Mouse (Mus musculus) myocyte (in vitro differentiated cells): ENCODE measurements around the gene Cda. TPM values are rescaled to one million over a fixed set of nuclear protein-coding genes. Genes with fewer than 3 reads are reported as not detected.
A peak's percentile ranks its signal among the peaks of the same experiment; 100 is the strongest.

Experiments
- H3K27me3 ChIP-seq: one replicate; pipeline ENCODE4 v1.6.1; 2011; ENCODE audit not compliant: control insufficient read depth, insufficient read depth, insufficient read length
- H3K36me3 ChIP-seq: one replicate; pipeline ENCODE4 v1.6.1; 2011; ENCODE audit not compliant: control insufficient read depth, insufficient read depth
- H3K4me2 ChIP-seq: one replicate; pipeline ENCODE4 v1.6.1; 2011; ENCODE audit warnings: low read depth, control low read depth
- H3K4me3 ChIP-seq: one replicate; pipeline ENCODE4 v1.5.1; 2011; ENCODE audit warnings: mild to moderate bottlenecking, control low read depth, moderate library complexity
- H3K79me2 ChIP-seq: one replicate; pipeline ENCODE4 v1.6.1; 2011; ENCODE audit not compliant: control insufficient read depth, insufficient read depth
- H3ac ChIP-seq: one replicate; pipeline ENCODE4 v1.6.1; 2011; ENCODE audit not compliant: control insufficient read depth, insufficient read length
- CEBPB ChIP-seq: IDR thresholded peaks from 2 replicates; pipeline ENCODE4 v1.6.1; 2011; ENCODE audit warnings: mild to moderate bottlenecking, moderate library complexity; ENCODE audit not compliant: poor library complexity, insufficient read depth, severe bottlenecking
- E2F4 ChIP-seq: IDR thresholded peaks from one replicate; pipeline ENCODE4 v1.6.1; 2011; ENCODE audit warnings: mild to moderate bottlenecking, control low read depth, moderate library complexity; ENCODE audit not compliant: insufficient read depth
- MAX ChIP-seq: IDR thresholded peaks from one replicate; pipeline ENCODE4 v1.6.1; 2011; ENCODE audit warnings: low read depth, mild to moderate bottlenecking, control low read depth
- MYOD1 ChIP-seq, 3 experiments: IDR thresholded peaks; one replicate each; pipeline ENCODE4 v1.6.1; 2011; ENCODE audit warnings: control low read depth in 2 of 3, low read depth in 2 of 3, mild to moderate bottlenecking in 2 of 3, moderate library complexity in 1 of 3; ENCODE audit not compliant: insufficient read length in 2 of 3, control insufficient read depth in 1 of 3
- MYOG ChIP-seq, 3 experiments: IDR thresholded peaks; one replicate each; pipeline ENCODE4 v1.6.1; 2011; ENCODE audit warnings: control low read depth in 2 of 3, low read depth in 2 of 3, mild to moderate bottlenecking in 2 of 3; ENCODE audit not compliant: insufficient read length in 2 of 3, control insufficient read depth in 1 of 3, insufficient read depth in 1 of 3
- POLR2A ChIP-seq: IDR thresholded peaks from one replicate; pipeline ENCODE4 v1.6.1; 2011; ENCODE audit warnings: low read depth, mild to moderate bottlenecking, control low read depth, moderate library complexity; ENCODE audit not compliant: insufficient read length
- POLR2AphosphoS2 ChIP-seq: IDR thresholded peaks from one replicate; pipeline ENCODE4 v1.6.1; 2011; ENCODE audit warnings: low read depth, control low read depth; ENCODE audit not compliant: insufficient read length
- REST ChIP-seq: IDR thresholded peaks from one replicate; pipeline ENCODE4 v1.6.1; 2011; ENCODE audit warnings: mild to moderate bottlenecking, control low read depth, moderate library complexity; ENCODE audit not compliant: insufficient read depth, insufficient read length
- SRF ChIP-seq: IDR thresholded peaks from one replicate; pipeline ENCODE4 v1.6.1; 2011; ENCODE audit warnings: low read depth; ENCODE audit not compliant: control insufficient read depth, insufficient read length
- TCF12 ChIP-seq: IDR thresholded peaks from one replicate; pipeline ENCODE4 v1.6.1; 2011; ENCODE audit warnings: mild to moderate bottlenecking, control low read depth; ENCODE audit not compliant: poor library complexity, insufficient read depth, severe bottlenecking
- TCF3 ChIP-seq: IDR thresholded peaks from one replicate; pipeline ENCODE4 v1.6.1; 2011; ENCODE audit warnings: low read depth, control low read depth; ENCODE audit not compliant: insufficient read length
- USF1 ChIP-seq: IDR thresholded peaks from one replicate; pipeline ENCODE4 v1.6.1; 2011; ENCODE audit warnings: low read depth, mild to moderate bottlenecking, control low read depth, moderate library complexity
- polyA plus RNA-seq: library from polyadenylated mRNA; unstranded; fragments of >200 nt; fragmentation: generic; extraction: Trizol; gene quantifications from one replicate; pipeline ENCODE4 v1.2.1, GENCODE M21; 2012; ENCODE audit warnings: missing spikeins

The Cda gene
- polyA plus RNA-seq, 1 experiment = 6.0 TPM

GRCm38 (mm10) chr4:138351821-138352220 lies 16.0 kb downstream of the Cda start:
- Histone ChIP-seq H3K36me3 (no peaks in the 10 kb centered on the region), H3K27me3 (no peaks in the 10 kb centered on the region), H3ac (no peak overlapping the region), H3K4me2 (no peak overlapping the region), H3K79me2 (no peaks in the 10 kb centered on the region), H3K4me3 (no peak overlapping the region)
- TF ChIP-seq POLR2A = no peak
- no peak for TF ChIP-seq TCF12
- no peak for TF ChIP-seq USF1
- TF ChIP-seq SRF = no peak
- no peak for TF ChIP-seq MAX
- no peak for TF ChIP-seq MYOG (IDR thresholded peaks at IDR 0.05; ENCODE audit: control insufficient read depth in 1 of 3, insufficient read depth in 1 of 3, insufficient read length in 2 of 3, low read depth in 2 of 3)
- TF ChIP-seq POLR2AphosphoS2 = no peak
- TF ChIP-seq E2F4 = no peak
- no peak for TF ChIP-seq CEBPB
- no peak for TF ChIP-seq REST
- TF ChIP-seq TCF3 = no peak
- no peak for TF ChIP-seq MYOD1 (IDR thresholded peaks at IDR 0.05; ENCODE audit: control insufficient read depth in 1 of 3, insufficient read length in 2 of 3, low read depth in 2 of 3)

GRCm38 (mm10) chr4:138348716-138349115 lies 19.1 kb downstream of the Cda start:
- no peak overlapping the region for H3ac ChIP-seq
- H3K79me2 ChIP-seq = no peaks in the 10 kb centered on the region

GRCm38 (mm10) chr4:138347280-138347679 lies 20.5 kb downstream of the Cda start:
- H3K36me3 ChIP-seq = no peaks in the 10 kb centered on the region
- TF ChIP-seq E2F4 = no peak
- TF ChIP-seq TCF12 = no peak
- no peak for TF ChIP-seq MYOG (IDR thresholded peaks at IDR 0.05; ENCODE audit: control insufficient read depth in 1 of 3, insufficient read depth in 1 of 3, insufficient read length in 2 of 3, low read depth in 2 of 3)
- TF ChIP-seq CEBPB = no peak
- no peak for TF ChIP-seq REST
- no peak for TF ChIP-seq MYOD1 (IDR thresholded peaks at IDR 0.05; ENCODE audit: control insufficient read depth in 1 of 3, insufficient read length in 2 of 3, low read depth in 2 of 3)
- TF ChIP-seq MAX = no peak
- TF ChIP-seq USF1 = no peak
- no peak for TF ChIP-seq POLR2A
- no peak overlapping the region for H3K4me2 ChIP-seq
- no peaks in the 10 kb centered on the region for H3K79me2 ChIP-seq
- no peak overlapping the region for H3K4me3 ChIP-seq
- no peak overlapping the region for H3ac ChIP-seq
- H3K27me3 ChIP-seq = no peaks in the 10 kb centered on the region

More at GRCm38 (mm10) chr4:138348716-138349115, 19.1 kb downstream of the Cda start:
- Histone ChIP-seq H3K36me3 (no peaks in the 10 kb centered on the region), H3K4me2 (no peak overlapping the region), H3K4me3 (no peak overlapping the region), H3K27me3 (no peaks in the 10 kb centered on the region)
- TF ChIP-seq POLR2AphosphoS2 (no peak), MAX (no peak), USF1 (no peak), POLR2A (no peak), CEBPB (no peak), TCF12 (no peak), SRF (no peak), MYOD1 (IDR thresholded peaks at IDR 0.05; ENCODE audit: control insufficient read depth in 1 of 3, insufficient read length in 2 of 3, low read depth in 2 of 3) (no peak), MYOG (IDR thresholded peaks at IDR 0.05; ENCODE audit: control insufficient read depth in 1 of 3, insufficient read depth in 1 of 3, insufficient read length in 2 of 3, low read depth in 2 of 3) (no peak), E2F4 (no peak), REST (no peak), TCF3 (no peak)

GRCm38 (mm10) chr4:138344891-138345545 lies 22.8 kb downstream of the Cda start:
- no peak for TF ChIP-seq POLR2A
- TF ChIP-seq POLR2AphosphoS2 = no peak
- no peak for TF ChIP-seq MAX
- no peak for TF ChIP-seq SRF
- no peak for TF ChIP-seq MYOD1 (IDR thresholded peaks at IDR 0.05; ENCODE audit: control insufficient read depth in 1 of 3, insufficient read length in 2 of 3, low read depth in 2 of 3)
- TF ChIP-seq USF1 = no peak
- TF ChIP-seq REST = no peak
- no peak overlapping the region for H3K4me3 ChIP-seq
- peak overlapping the region; percentile 0 for H3K4me2 ChIP-seq
- no peaks in the 10 kb centered on the region for H3K79me2 ChIP-seq
- no peak overlapping the region for H3ac ChIP-seq
- H3K27me3 ChIP-seq = no peaks in the 10 kb centered on the region
- H3K36me3 ChIP-seq = no peaks in the 10 kb centered on the region
